Mouse (Mus musculus): ENCODE measurements at regions not wholly inside any gene's neighbourhood (a gene's known extent, or its start where the extent isn't known, plus 50 kb on each side); places are given as distances from the start of the nearest gene placed in this dataset.

DNA sequence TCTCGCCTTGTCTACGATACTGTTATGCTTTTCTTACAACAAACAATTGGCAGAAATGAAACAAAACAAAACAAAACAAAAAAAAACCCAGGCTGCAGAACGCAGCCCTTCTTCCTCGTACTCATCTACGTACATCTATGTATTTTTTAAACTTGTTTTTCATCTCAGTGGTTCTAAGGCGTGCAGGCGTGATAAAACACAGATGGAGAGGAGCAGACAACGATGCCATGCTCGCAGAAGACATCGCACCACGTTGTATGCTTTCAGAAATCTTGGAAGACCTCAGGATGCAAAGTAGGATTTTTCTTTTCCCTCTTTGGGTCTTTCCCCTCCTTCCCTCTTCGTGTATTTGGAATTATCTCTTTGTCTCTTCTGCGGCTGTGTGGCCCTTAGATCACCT is 142.5 kb upstream of the Zfp703 start:
- in situ Hi-C loops (cut with MboI; ENCODE audit: low pct_unique_long_range_greater_than_20kb in 1 of 2, low sequenced_read_pairs in 2 of 2, unreplicated experiment in 1 of 2) = no loop called here

DNA sequence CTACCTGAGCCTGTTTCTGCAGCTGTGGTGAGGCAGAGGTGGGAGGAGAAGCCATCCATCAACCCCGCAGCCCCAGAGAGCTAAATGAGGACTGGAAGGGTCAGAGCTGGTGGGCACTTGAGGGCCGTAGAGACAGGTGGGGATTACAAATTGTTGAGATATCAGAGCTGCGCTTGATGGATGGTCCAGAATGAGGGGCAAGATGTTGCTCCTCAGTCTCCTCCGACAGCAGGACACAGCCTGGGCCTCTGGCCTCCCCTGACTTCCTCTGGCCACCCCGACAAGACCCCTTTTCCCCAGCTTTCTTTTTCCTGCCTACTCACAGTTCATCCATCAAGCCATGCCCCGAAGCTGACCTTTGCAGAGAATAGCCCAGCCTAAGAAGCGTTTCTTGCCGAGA is 142.0 kb upstream of the Zfp703 start:
- in situ Hi-C loops (cut with MboI; ENCODE audit: low pct_unique_long_range_greater_than_20kb in 1 of 2, low sequenced_read_pairs in 2 of 2, unreplicated experiment in 1 of 2) = no loop called here

GRCm38 (mm10) chr8:26835616-26836015 is 141.5 kb upstream of the Zfp703 start:
- in situ Hi-C loops (cut with MboI; ENCODE audit: low pct_unique_long_range_greater_than_20kb in 1 of 2, low sequenced_read_pairs in 2 of 2, unreplicated experiment in 1 of 2) = no loop called here

- in situ Hi-C loops (cut with MboI; ENCODE audit: low pct_unique_long_range_greater_than_20kb in 1 of 2, low sequenced_read_pairs in 2 of 2, unreplicated experiment in 1 of 2) = no loop called here
Measured at GRCm38 (mm10) chr8:26836552-26836951, 140.6 kb upstream of the Zfp703 start.

DNA sequence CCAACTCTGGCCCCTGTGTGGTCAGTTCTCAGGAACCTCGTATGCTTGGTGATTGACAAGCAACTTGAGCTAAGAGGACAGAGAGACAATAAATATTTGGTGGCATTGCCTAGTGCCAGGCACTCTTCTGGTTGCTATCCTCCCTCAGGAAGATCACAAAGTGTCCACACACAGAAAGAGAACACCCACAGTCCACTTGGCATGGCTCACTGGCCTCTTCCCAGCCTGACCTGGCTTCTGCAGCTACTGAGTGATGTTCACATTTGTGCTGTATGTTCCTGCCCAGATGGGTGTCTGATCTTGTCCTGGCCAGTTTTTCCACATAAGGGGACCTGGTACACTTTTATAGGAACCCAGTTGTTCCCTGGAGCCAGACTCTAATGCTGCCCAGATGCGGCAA is 136.8 kb upstream of the Zfp703 start:
- in situ Hi-C loops (cut with MboI; ENCODE audit: low pct_unique_long_range_greater_than_20kb in 1 of 2, low sequenced_read_pairs in 2 of 2, unreplicated experiment in 1 of 2) = no loop called here

- in situ Hi-C loops (cut with MboI; ENCODE audit: low pct_unique_long_range_greater_than_20kb in 1 of 2, low sequenced_read_pairs in 2 of 2, unreplicated experiment in 1 of 2) = no loop called here
Measured at GRCm38 (mm10) chr8:26840745-26841680, 136.1 kb upstream of the Zfp703 start.

GRCm38 (mm10) chr8:26843714-26844113 is 133.4 kb upstream of the Zfp703 start:
- in situ Hi-C loops (cut with MboI; ENCODE audit: low pct_unique_long_range_greater_than_20kb in 1 of 2, low sequenced_read_pairs in 2 of 2, unreplicated experiment in 1 of 2) = no loop called here

- in situ Hi-C loops (cut with MboI; ENCODE audit: low pct_unique_long_range_greater_than_20kb in 1 of 2, low sequenced_read_pairs in 2 of 2, unreplicated experiment in 1 of 2) = no loop called here
Measured at GRCm38 (mm10) chr8:26844132-26844808, 132.9 kb upstream of the Zfp703 start.

- in situ Hi-C loops (cut with MboI; ENCODE audit: low pct_unique_long_range_greater_than_20kb in 1 of 2, low sequenced_read_pairs in 2 of 2, unreplicated experiment in 1 of 2) = no loop called here
Measured at GRCm38 (mm10) chr8:26844809-26845143, 132.3 kb upstream of the Zfp703 start.

DNA sequence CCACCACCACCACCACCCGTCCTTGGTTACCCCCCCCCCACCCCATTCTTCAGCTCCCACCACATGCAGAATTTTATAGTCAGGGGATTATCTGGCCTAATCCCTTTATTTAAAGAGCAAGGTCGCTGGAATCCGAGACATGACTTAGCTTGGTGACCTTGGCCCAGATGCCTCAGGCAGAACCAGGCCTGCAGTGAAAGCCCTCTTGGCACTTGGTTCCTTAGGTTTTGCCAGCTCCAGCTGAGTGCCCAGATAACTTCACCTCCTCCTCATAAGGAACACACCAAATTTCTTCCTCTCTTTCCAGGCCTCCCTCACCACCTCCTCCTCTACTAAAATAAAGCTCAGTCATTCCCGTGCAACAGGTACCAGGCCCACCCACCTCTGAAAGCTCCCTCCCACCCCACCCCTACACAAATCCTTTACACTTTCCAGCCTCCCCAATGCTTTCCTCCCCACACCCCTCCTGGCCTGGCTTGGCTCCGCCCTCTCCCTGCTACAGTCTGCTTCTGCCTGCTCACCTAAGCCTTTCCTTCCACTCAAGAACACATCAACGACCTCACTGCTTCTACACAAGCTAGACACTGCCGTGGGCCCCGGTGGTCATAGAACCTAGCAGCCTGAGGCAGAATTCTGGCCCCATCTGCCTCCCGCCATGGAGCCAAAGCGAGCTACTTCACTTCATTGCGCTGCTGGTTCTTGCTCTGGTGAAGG is 131.5 kb upstream of the Zfp703 start:
- in situ Hi-C loops (cut with MboI; ENCODE audit: low pct_unique_long_range_greater_than_20kb in 1 of 2, low sequenced_read_pairs in 2 of 2, unreplicated experiment in 1 of 2) = no loop called here

- in situ Hi-C loops (cut with MboI; ENCODE audit: low pct_unique_long_range_greater_than_20kb in 1 of 2, low sequenced_read_pairs in 2 of 2, unreplicated experiment in 1 of 2) = no loop called here
Measured at GRCm38 (mm10) chr8:26847009-26847408, 130.1 kb upstream of the Zfp703 start.

- in situ Hi-C loops (cut with MboI; ENCODE audit: low pct_unique_long_range_greater_than_20kb in 1 of 2, low sequenced_read_pairs in 2 of 2, unreplicated experiment in 1 of 2) = no loop called here
Measured at GRCm38 (mm10) chr8:26848098-26848772, 128.9 kb upstream of the Zfp703 start.

GRCm38 (mm10) chr8:26848955-26849684 is 128.0 kb upstream of the Zfp703 start:
- in situ Hi-C loops (cut with MboI; ENCODE audit: low pct_unique_long_range_greater_than_20kb in 1 of 2, low sequenced_read_pairs in 2 of 2, unreplicated experiment in 1 of 2) = no loop called here

GRCm38 (mm10) chr8:26851871-26852800 is 125.0 kb upstream of the Zfp703 start:
- in situ Hi-C loops (cut with MboI; ENCODE audit: low pct_unique_long_range_greater_than_20kb in 1 of 2, low sequenced_read_pairs in 2 of 2, unreplicated experiment in 1 of 2) = no loop called here

DNA sequence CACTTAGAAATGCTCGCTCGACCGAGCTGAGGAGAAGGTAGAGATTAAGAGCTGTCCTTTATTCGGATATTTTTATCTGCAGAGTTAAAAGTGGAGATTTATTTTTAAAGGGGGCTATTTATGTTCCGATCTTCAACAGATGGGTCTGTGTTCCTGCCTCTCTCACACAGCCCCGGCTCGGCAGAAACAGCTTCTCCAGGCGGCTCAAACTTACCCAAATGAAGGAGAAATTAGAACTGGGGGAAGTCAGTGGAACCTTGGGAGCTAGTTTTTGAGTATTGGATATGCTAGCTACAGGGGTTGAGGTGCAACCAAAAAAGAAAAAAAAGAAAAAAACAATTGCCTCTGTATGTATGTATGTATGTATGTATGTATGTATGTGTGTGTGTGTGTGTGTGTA is 124.2 kb upstream of the Zfp703 start:
- in situ Hi-C loops (cut with MboI; ENCODE audit: low pct_unique_long_range_greater_than_20kb in 1 of 2, low sequenced_read_pairs in 2 of 2, unreplicated experiment in 1 of 2) = no loop called here

- in situ Hi-C loops (cut with MboI; ENCODE audit: low pct_unique_long_range_greater_than_20kb in 1 of 2, low sequenced_read_pairs in 2 of 2, unreplicated experiment in 1 of 2) = no loop called here
Measured at GRCm38 (mm10) chr8:26854557-26855238, 122.4 kb upstream of the Zfp703 start.

- in situ Hi-C loops (cut with MboI; ENCODE audit: low pct_unique_long_range_greater_than_20kb in 1 of 2, low sequenced_read_pairs in 2 of 2, unreplicated experiment in 1 of 2) = no loop called here
Measured at GRCm38 (mm10) chr8:26855256-26855655, 121.9 kb upstream of the Zfp703 start.

Data from mouse embryonic stem cell (cell line).